Mouse (Mus musculus) forebrain, postnatal 0 days (tissue): Measurements from ENCODE around the gene Arid1b. TPM values are rescaled to one million over a fixed set of nuclear protein-coding genes. Genes with fewer than 3 reads are reported as not detected.

Experiments used
- ATAC-seq: fragments of 200-750 bp; cut with Nextera tagmentation; 2 replicates; pipeline ENCODE4 v1.8.0; 2017; ENCODE audit warnings: mild to moderate bottlenecking, moderate library complexity
- DNase-seq: peaks from one replicate; pipeline ENCODE4 v3.0.0-alpha.2; 2015
- H3K27ac ChIP-seq: fragments of 300-500 bp; sonication (generic); 2 replicates; pipeline ENCODE4 v1.5.1; 2014; ENCODE audit warnings: low read depth, mild to moderate bottlenecking, antibody characterized with exemption, low read length, moderate library complexity, mixed read lengths
- H3K27me3 ChIP-seq: fragments of 300-500 bp; sonication (generic); 2 replicates; pipeline ENCODE4 v1.6.1; 2014; ENCODE audit warnings: mild to moderate bottlenecking, low read length, mixed read lengths; ENCODE audit not compliant: insufficient read depth
- H3K36me3 ChIP-seq: fragments of 300-500 bp; sonication (generic); 2 replicates; pipeline ENCODE4 v1.6.1; 2014; ENCODE audit warnings: mild to moderate bottlenecking, moderate library complexity; ENCODE audit not compliant: insufficient read depth
- H3K4me1 ChIP-seq: fragments of 300-500 bp; sonication (generic); 2 replicates; pipeline ENCODE4 v1.6.1; 2014; ENCODE audit warnings: antibody characterized with exemption; ENCODE audit not compliant: insufficient read depth
- H3K4me2 ChIP-seq: fragments of 300-500 bp; sonication (generic); 2 replicates; pipeline ENCODE4 v1.6.1; 2014; ENCODE audit warnings: low read depth, mild to moderate bottlenecking, moderate library complexity
- H3K4me3 ChIP-seq: fragments of 300-500 bp; sonication (generic); 2 replicates; pipeline ENCODE4 v1.5.1; 2014; ENCODE audit warnings: low read depth, low read length, mixed read lengths
- H3K9ac ChIP-seq: fragments of 300-500 bp; sonication (generic); 2 replicates; pipeline ENCODE4 v1.6.1; 2014; ENCODE audit warnings: mild to moderate bottlenecking
- H3K9me3 ChIP-seq: fragments of 300-500 bp; sonication (generic); 2 replicates; pipeline ENCODE4 v1.6.1; 2016; ENCODE audit warnings: low read length
- CTCF ChIP-seq: sonication (generic); IDR thresholded peaks from 2 replicates; pipeline ENCODE4 v1.5.1; 2016; ENCODE audit warnings: antibody characterized with exemption, control low read depth, low read depth
- WGBS: fragments of 180-500 bp; shearing (Covaris S2); extraction: QIAGEN DNeasy Blood & Tissue Kit; methylation state at CpG from one replicate; pipeline ENCODE4 v1.1.7; 2014; 5-methylcytosine and 5-hydroxymethylcytosine counted together
- polyA plus RNA-seq: library from polyadenylated mRNA; unstranded; fragments of >200 nt; fragmentation: Nextera tagmentation; extraction: Ambion mirVana; gene quantifications from 2 replicates; pipeline ENCODE4 v1.2.1, GENCODE M21; 2015
- total RNA-seq: library from RNA; depleted of rRNA; stranded (reverse); fragments of >200 nt; gene quantifications from 2 replicates; pipeline ENCODE4 v1.2.3, GENCODE M21; 2014

Gene Arid1b
- total and polyA plus RNA-seq, 2 experiments from 2014 or later = 10.5 to 51.6 TPM

DNA sequence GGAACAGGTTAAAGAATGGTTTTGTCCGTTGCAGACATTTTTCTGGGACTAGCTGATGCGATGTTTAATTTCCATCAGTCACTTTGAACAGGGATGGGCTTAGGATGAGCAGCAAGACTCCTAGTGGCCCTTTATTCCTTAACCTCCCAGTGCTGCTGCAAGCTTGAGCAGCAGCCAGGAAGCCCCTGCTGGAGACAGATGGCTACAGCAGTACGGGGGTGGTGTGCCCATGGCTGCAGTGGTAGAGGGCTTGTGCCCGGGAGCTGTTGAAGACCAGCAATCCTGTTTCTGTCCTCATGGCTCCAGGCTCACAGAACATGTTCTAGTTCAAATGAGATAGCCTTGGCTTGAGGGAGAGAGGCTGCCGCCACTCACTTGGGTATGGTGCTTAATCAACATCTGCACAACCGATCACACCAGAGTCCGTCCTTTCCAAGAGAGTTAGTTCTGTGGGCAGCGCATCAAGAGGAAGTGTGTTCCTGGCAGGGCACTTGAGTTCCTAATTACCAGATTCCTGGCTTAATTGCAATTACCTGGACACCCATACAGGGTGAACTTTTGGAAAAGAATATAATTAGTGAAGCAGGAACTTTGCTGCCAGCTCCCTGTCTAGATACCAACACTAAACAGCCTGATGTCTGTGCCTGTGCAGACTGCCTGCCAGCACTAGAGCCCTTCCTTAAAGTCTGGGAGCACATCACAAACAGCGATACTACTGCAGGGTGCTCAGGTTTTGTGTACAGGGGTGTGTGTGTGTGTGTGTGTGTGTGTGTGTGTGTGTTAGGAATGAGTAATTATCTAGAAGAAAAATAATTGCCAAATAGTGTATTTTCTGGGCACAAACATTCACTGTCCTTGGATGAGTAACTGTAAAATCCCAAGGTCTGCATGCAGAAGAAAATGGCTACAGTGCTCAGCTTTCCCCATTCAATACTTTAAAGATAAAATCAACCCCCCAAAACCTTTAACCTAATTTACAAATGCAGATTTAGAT lies 224.0 kb downstream of the Arid1b start:
- no peaks in the 10 kb centered on the region for H3K27me3 ChIP-seq
- peaks cover 19% of the 10 kb centered on the region for H3K4me1 ChIP-seq
- H3K4me2 ChIP-seq = no peak overlapping the region
- ATAC-seq = peak; percentile 74
- WGBS = 42% methylated on average over 9 of the region's 9 CpGs
- H3K4me3 ChIP-seq = no peak overlapping the region
- DNase-seq = peak; percentile 44
- H3K9me3 ChIP-seq = no peaks in the 10 kb centered on the region
- TF ChIP-seq CTCF = peak; percentile 61
- H3K36me3 ChIP-seq = no peaks in the 10 kb centered on the region
- H3K27ac ChIP-seq = no peak overlapping the region
- H3K9ac ChIP-seq = no peak overlapping the region

DNA sequence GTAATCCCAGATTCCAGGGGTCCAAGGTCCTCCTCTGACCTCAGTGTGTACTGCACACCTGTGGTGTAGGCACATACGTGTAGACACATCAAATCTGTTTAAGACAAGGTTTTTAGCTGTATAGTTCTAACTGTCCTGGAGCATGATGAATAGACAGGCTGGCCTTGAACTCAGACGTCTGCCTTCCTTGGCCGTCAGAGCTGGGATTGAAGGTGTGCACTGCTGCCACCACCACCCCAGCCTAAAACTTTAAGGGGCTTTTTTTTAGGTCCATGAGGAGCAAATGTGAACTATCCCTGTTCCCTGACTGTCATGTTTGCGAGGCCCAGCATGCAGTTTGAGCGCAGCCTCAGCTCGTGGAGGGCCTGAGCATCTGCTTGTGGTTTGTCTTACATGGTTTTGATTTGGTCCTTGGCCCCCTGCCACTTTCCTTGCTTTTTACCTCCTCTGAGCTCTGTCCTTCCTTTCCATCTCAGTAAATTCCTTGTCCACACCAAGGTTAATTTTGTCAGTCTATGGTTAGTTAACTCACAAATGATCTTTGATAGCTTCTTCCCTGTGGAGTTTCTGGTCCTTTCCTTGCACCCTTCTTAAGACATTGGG lies 224.9 kb downstream of the Arid1b start:
- H3K9me3 ChIP-seq = no peaks in the 10 kb centered on the region
- no peak for DNase-seq
- no peak overlapping the region for H3K27ac ChIP-seq
- no peak for TF ChIP-seq CTCF
- H3K4me1 ChIP-seq = peaks cover 19% of the 10 kb centered on the region
- no peak overlapping the region for H3K4me2 ChIP-seq
- ATAC-seq = no peak
- no peak overlapping the region for H3K4me3 ChIP-seq
- no peaks in the 10 kb centered on the region for H3K36me3 ChIP-seq
- H3K27me3 ChIP-seq = no peaks in the 10 kb centered on the region
- no peak overlapping the region for H3K9ac ChIP-seq
- WGBS = 67% methylated on average over 6 of the region's 6 CpGs

DNA sequence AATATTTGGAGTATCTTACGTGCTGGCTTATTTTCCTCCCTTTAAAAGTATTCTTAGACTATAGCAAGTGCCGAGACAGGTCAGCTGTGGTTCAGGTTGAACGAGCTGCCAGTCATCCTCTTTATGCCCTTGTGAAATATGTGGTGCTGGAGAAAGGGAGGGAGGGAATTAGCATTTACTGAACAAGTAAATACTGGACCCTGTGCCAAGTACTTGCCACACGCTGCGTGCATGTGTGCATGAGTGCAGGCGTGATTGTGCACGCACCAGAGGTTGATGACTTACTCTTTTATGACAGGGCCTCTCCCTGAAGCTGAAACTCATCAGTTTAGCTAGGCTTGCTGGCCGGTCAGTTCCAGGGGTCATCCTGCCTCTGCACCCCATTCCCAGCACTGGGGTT lies 226.9 kb downstream of the Arid1b start:
- Histone ChIP-seq H3K36me3 (no peaks in the 10 kb centered on the region), H3K27ac (no peak overlapping the region), H3K4me1 (peaks cover 19% of the 10 kb centered on the region), H3K4me2 (no peak overlapping the region), H3K4me3 (no peak overlapping the region), H3K9me3 (no peaks in the 10 kb centered on the region), H3K27me3 (no peaks in the 10 kb centered on the region), H3K9ac (no peak overlapping the region)
- DNase-seq = no peak
- no peak for TF ChIP-seq CTCF
- 25% methylated on average over 8 of the region's 8 CpGs for WGBS
- no peak for ATAC-seq

DNA sequence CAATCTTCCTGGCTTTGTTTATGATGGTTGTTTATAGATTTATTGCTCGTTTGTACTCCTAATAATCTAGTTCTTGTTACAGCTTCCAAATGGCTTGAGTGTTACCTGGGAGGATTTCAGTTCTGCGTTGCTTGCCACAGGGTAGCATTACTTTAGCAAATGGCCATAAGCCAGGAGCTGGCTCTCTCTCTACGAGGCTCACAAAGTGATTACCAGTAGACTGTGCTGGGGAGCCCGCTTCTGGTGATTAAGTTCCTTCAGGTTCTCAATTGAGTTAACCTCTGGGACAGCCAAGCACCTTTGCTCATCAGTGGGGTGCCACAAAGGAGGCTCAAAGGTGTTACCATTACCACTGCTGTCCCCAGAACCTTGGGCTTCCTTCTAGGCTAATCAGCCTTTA lies 227.4 kb downstream of the Arid1b start:
- no peak for ATAC-seq
- no peak for TF ChIP-seq CTCF
- peaks cover 19% of the 10 kb centered on the region for H3K4me1 ChIP-seq
- DNase-seq = no peak
- H3K4me3 ChIP-seq = no peak overlapping the region
- no peaks in the 10 kb centered on the region for H3K27me3 ChIP-seq
- no peaks in the 10 kb centered on the region for H3K9me3 ChIP-seq
- H3K9ac ChIP-seq = no peak overlapping the region
- H3K4me2 ChIP-seq = no peak overlapping the region
- no peak overlapping the region for H3K27ac ChIP-seq
- 35% methylated on average over 4 of the region's 4 CpGs for WGBS
- H3K36me3 ChIP-seq = no peaks in the 10 kb centered on the region

DNA sequence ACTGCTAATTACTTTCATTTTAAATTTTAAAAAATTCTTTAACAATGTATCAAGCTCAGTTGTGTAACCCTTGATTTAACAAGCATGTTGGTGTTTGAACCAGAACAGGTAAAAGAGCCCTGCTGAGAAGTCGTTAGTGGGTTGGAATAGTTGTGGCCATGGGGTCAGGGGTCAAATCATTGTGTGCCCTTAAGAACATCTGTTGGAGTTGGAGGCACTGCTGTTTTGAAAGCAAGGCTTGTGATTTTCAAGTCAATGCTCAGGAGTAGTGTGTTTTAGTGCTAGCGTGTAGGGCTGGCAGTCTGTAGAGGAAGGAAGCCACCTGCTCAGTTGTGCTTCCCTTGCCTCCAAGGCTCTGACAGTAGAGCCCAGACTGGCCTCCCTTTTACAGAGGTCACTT lies 228.7 kb downstream of the Arid1b start:
- 17% methylated on average over 2 of the region's 2 CpGs for WGBS
- no peak for DNase-seq
- Histone ChIP-seq H3K27ac (no peak overlapping the region), H3K9me3 (no peaks in the 10 kb centered on the region), H3K4me3 (no peak overlapping the region), H3K36me3 (no peaks in the 10 kb centered on the region), H3K4me1 (peaks cover 9% of the 10 kb centered on the region), H3K9ac (no peak overlapping the region), H3K27me3 (no peaks in the 10 kb centered on the region), H3K4me2 (no peak overlapping the region)
- no peak for TF ChIP-seq CTCF
- ATAC-seq = no peak

DNA sequence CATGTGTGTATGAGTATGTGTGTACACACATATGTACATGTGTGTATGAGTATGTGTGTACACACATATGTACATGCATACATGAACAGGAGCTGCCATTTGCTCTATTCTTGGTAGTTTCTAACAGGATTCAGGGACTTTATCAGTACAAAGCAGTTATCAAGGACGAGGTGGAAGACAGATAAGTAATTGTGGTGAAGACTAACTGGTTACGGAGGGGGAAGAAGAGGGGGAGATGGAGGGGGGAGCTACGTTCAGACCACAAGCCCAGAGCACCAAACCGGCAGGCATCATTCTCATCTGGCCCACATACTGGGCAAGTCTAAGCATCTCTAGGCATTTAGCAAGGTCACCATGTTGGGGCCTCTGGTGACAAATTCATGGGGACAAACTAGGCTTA lies 230.8 kb downstream of the Arid1b start:
- no peak overlapping the region for H3K4me2 ChIP-seq
- H3K4me3 ChIP-seq = no peak overlapping the region
- H3K27me3 ChIP-seq = no peaks in the 10 kb centered on the region
- peaks cover 19% of the 10 kb centered on the region; the same call in 1 of the 2 replicates for H3K4me1 ChIP-seq
- 91% methylated on average over 4 of the region's 4 CpGs for WGBS
- ATAC-seq = no peak
- H3K27ac ChIP-seq = no peak overlapping the region
- no peaks in the 10 kb centered on the region for H3K36me3 ChIP-seq
- no peaks in the 10 kb centered on the region for H3K9me3 ChIP-seq
- no peak overlapping the region for H3K9ac ChIP-seq
- TF ChIP-seq CTCF = no peak
- DNase-seq = no peak

DNA sequence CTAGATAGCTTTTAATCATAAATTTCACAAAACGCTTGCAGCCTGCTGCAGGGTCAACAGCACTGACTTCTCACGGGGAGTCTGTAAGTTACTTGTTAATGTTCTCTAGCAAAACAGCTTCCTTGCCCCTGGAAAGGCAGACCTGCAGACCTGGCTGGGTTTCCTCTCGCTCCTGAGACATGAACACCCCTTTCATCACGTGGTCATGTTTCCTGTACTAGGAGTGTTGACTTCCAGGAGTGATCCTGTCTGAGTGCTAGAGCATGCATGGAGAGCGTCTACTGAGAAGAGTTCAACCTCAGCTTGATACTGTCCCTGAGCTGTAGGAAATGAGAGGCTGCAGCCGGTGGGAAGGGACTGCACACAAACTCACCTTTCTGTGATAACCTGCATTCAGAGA lies 233.0 kb downstream of the Arid1b start:
- Histone ChIP-seq H3K9ac (no peak overlapping the region), H3K36me3 (no peaks in the 10 kb centered on the region), H3K27me3 (no peaks in the 10 kb centered on the region), H3K4me1 (peaks cover 11% of the 10 kb centered on the region; the same call in 1 of the 2 replicates), H3K4me3 (no peak overlapping the region), H3K4me2 (no peak overlapping the region), H3K27ac (no peak overlapping the region), H3K9me3 (no peaks in the 10 kb centered on the region)
- 79% methylated on average over 6 of the region's 6 CpGs for WGBS
- TF ChIP-seq CTCF = no peak
- no peak for DNase-seq
- ATAC-seq = no peak
